Mouse (Mus musculus): ENCODE data around the gene Slc9a2. TPM values are rescaled to one million over a fixed set of nuclear protein-coding genes. Genes with fewer than 3 reads are reported as not detected.
"Not testable (repeated sequence)": the region's sequence is repeated elsewhere in the genome, so short reads cannot be mapped to it uniquely, and the experiment has no call there.

Slc9a2 gene
- polyA plus RNA-seq, 1 experiment from 2014 or later, result 0.06 TPM

DNA sequence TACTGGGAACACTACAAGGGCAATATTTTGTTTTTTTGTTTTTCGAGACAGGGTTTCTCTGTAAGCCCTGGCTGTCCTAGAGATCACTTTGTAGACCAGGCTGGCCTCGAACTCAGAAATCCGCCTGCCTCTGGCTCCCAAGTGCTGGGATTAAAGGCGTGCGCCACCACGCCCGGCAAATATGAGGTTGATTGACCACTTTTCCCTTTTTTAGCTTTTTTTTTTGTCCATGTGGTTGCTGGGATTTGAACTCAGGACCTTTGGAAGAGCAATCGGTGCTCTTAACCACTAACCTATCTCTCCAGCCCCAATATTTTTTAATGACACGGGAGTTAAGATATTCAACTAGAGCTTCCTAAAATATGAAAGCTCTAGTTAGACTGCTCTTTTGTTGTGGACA is 57.9 kb downstream of the Slc9a2 start:
- H3K4me1 ChIP-seq (replicated peaks; ENCODE audit: control insufficient read depth, insufficient read depth, low read length); H3K9ac ChIP-seq (ENCODE audit: low read depth, low read length); ATAC-seq (ENCODE audit: low FRiP score); H3K4me2 ChIP-seq (replicated peaks; ENCODE audit: low read depth, low read length); H3K9me3 ChIP-seq (ENCODE audit: control insufficient read depth, low read length); DNase-seq (ENCODE audit: low spot score); H3K36me3 ChIP-seq (ENCODE audit: control insufficient read depth, insufficient read depth, low read length); H3K4me3 ChIP-seq (ENCODE audit: low read depth, low read length); H3K27ac ChIP-seq (ENCODE audit: low read depth, low read length); H3K27me3 ChIP-seq (ENCODE audit: control insufficient read depth, insufficient read depth, low read length): not testable (repeated sequence)
- WGBS, result 93% methylated on average over 9 of the region's 9 CpGs

- 88% methylated on average over 2 of the region's 2 CpGs for WGBS
- Histone ChIP-seq H3K9me3 (ENCODE audit: control insufficient read depth, low read length) (no peaks in the 10 kb centered on the region), H3K27me3 (ENCODE audit: control insufficient read depth, insufficient read depth, low read length) (no peaks in the 10 kb centered on the region), H3K4me2 (replicated peaks; ENCODE audit: low read depth, low read length) (no peak overlapping the region), H3K4me1 (replicated peaks; ENCODE audit: control insufficient read depth, insufficient read depth, low read length) (no peaks in the 10 kb centered on the region), H3K4me3 (ENCODE audit: low read depth, low read length) (no peak overlapping the region), H3K9ac (ENCODE audit: low read depth, low read length) (no peak overlapping the region), H3K27ac (ENCODE audit: low read depth, low read length) (no peak overlapping the region), H3K36me3 (ENCODE audit: control insufficient read depth, insufficient read depth, low read length) (no peaks in the 10 kb centered on the region)
- DNase-seq (ENCODE audit: low spot score), result no peak
- no peak for ATAC-seq (ENCODE audit: low FRiP score)
These were observed 60.4 kb downstream of the Slc9a2 start for GRCm38 (mm10) chr1:40740739-40741138.

- no peak overlapping the region for H3K27ac ChIP-seq (ENCODE audit: low read depth, low read length)
- no peak for ATAC-seq (ENCODE audit: low FRiP score)
- 86% methylated on average over 5 of the region's 5 CpGs for WGBS
These were observed 65.7 kb downstream of the Slc9a2 start for GRCm38 (mm10) chr1:40746089-40746488.

GRCm38 (mm10) chr1:40759751-40760445 is 79.5 kb downstream of the Slc9a2 start:
- Histone ChIP-seq H3K27ac (ENCODE audit: low read depth, low read length) (no peak overlapping the region), H3K9ac (ENCODE audit: low read depth, low read length) (no peak overlapping the region), H3K9me3 (ENCODE audit: control insufficient read depth, low read length) (no peaks in the 10 kb centered on the region), H3K36me3 (ENCODE audit: control insufficient read depth, insufficient read depth, low read length) (no peaks in the 10 kb centered on the region), H3K4me1 (replicated peaks; ENCODE audit: control insufficient read depth, insufficient read depth, low read length) (no peaks in the 10 kb centered on the region), H3K4me2 (replicated peaks; ENCODE audit: low read depth, low read length) (no peak overlapping the region), H3K27me3 (ENCODE audit: control insufficient read depth, insufficient read depth, low read length) (no peaks in the 10 kb centered on the region), H3K4me3 (ENCODE audit: low read depth, low read length) (no peak overlapping the region)
- ATAC-seq (ENCODE audit: low FRiP score) (no peak), DNase-seq (ENCODE audit: low spot score) (no peak)
- 90% methylated on average over 6 of the region's 6 CpGs for WGBS

More at GRCm38 (mm10) chr1:40746089-40746488, 65.7 kb downstream of the Slc9a2 start:
- H3K9ac ChIP-seq (ENCODE audit: low read depth, low read length), result no peak overlapping the region
- no peaks in the 10 kb centered on the region; the same call in 1 of the 2 replicates for H3K27me3 ChIP-seq (ENCODE audit: control insufficient read depth, insufficient read depth, low read length)
- no peak for DNase-seq (ENCODE audit: low spot score)
- H3K4me2 ChIP-seq (replicated peaks; ENCODE audit: low read depth, low read length), result no peak overlapping the region
- no peaks in the 10 kb centered on the region for H3K4me1 ChIP-seq (replicated peaks; ENCODE audit: control insufficient read depth, insufficient read depth, low read length)
- H3K36me3 ChIP-seq (ENCODE audit: control insufficient read depth, insufficient read depth, low read length), result no peaks in the 10 kb centered on the region
- H3K4me3 ChIP-seq (ENCODE audit: low read depth, low read length), result no peak overlapping the region
- no peaks in the 10 kb centered on the region for H3K9me3 ChIP-seq (ENCODE audit: control insufficient read depth, low read length)

DNA sequence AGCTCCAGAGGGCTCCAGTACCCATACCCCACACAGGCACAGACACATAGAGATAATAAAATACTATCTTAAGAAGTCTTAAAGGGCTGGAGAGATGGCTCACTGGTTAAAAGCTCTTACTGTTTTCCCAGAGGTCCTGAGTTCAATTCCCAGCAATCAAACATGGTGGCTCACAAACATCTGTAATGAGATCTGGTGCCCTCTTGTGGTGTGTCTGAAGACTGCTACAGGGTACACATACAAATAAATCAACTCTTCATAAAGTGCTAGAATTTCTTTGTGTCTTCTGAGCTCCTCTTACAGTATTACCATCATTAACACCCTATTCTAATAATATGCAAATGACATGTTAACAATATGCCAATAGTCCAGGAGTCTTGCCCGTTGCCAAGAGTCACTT is 83.7 kb downstream of the Slc9a2 start:
- Histone ChIP-seq H3K27me3 (ENCODE audit: control insufficient read depth, insufficient read depth, low read length) (no peaks in the 10 kb centered on the region), H3K9me3 (ENCODE audit: control insufficient read depth, low read length) (no peaks in the 10 kb centered on the region), H3K4me2 (replicated peaks; ENCODE audit: low read depth, low read length) (no peak overlapping the region), H3K9ac (ENCODE audit: low read depth, low read length) (no peak overlapping the region), H3K4me1 (replicated peaks; ENCODE audit: control insufficient read depth, insufficient read depth, low read length) (no peaks in the 10 kb centered on the region), H3K36me3 (ENCODE audit: control insufficient read depth, insufficient read depth, low read length) (no peaks in the 10 kb centered on the region), H3K27ac (ENCODE audit: low read depth, low read length) (no peak overlapping the region), H3K4me3 (ENCODE audit: low read depth, low read length) (no peak overlapping the region)
- DNase-seq (ENCODE audit: low spot score) (no peak), ATAC-seq (ENCODE audit: low FRiP score) (no peak)
- 87% methylated on average over 1 of the region's 1 CpGs for WGBS

DNA sequence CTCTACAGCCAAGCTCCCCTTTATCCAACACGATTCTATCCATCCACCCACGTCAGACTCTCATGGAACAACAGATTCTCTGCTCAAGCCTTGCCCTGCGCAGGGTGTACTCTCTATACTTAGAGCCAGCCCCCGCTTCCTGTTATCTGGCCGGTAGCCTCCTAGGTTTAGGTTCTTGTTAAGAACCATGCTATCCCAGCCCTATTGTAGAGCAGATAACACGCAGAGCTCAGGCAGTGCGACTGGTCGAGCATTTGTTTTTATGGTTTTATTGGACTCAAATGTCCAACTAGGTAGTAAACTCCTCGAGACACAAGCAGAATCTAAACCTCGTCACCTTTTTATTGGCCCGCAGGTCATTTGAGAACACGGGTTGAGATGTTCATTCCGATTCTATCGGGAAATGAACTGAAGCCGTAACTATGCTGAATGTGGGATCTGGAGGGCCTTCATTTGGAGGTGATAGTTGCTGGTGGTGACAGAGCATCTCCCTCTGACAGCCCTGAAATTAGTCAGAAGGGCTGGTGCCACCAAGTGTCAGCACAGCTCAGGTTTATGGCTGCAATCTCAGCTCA is 84.4 kb downstream of the Slc9a2 start:
- no peaks in the 10 kb centered on the region for H3K36me3 ChIP-seq (ENCODE audit: control insufficient read depth, insufficient read depth, low read length)
- no peak overlapping the region for H3K9ac ChIP-seq (ENCODE audit: low read depth, low read length)
- no peaks in the 10 kb centered on the region for H3K4me1 ChIP-seq (replicated peaks; ENCODE audit: control insufficient read depth, insufficient read depth, low read length)
- H3K27me3 ChIP-seq (ENCODE audit: control insufficient read depth, insufficient read depth, low read length), result no peaks in the 10 kb centered on the region
- DNase-seq (ENCODE audit: low spot score), result no peak
- no peaks in the 10 kb centered on the region for H3K9me3 ChIP-seq (ENCODE audit: control insufficient read depth, low read length)
- no peak overlapping the region for H3K27ac ChIP-seq (ENCODE audit: low read depth, low read length)
- H3K4me2 ChIP-seq (replicated peaks; ENCODE audit: low read depth, low read length), result no peak overlapping the region
- no peak overlapping the region for H3K4me3 ChIP-seq (ENCODE audit: low read depth, low read length)
- 90% methylated on average over 15 of the region's 15 CpGs for WGBS
- ATAC-seq (ENCODE audit: low FRiP score), result no peak

GRCm38 (mm10) chr1:40765521-40765920 is 85.1 kb downstream of the Slc9a2 start:
- Histone ChIP-seq H3K4me3 (ENCODE audit: low read depth, low read length) (no peak overlapping the region), H3K4me1 (replicated peaks; ENCODE audit: control insufficient read depth, insufficient read depth, low read length) (no peaks in the 10 kb centered on the region), H3K9me3 (ENCODE audit: control insufficient read depth, low read length) (no peaks in the 10 kb centered on the region), H3K27ac (ENCODE audit: low read depth, low read length) (no peak overlapping the region), H3K9ac (ENCODE audit: low read depth, low read length) (no peak overlapping the region), H3K4me2 (replicated peaks; ENCODE audit: low read depth, low read length) (no peak overlapping the region), H3K27me3 (ENCODE audit: control insufficient read depth, insufficient read depth, low read length) (no peaks in the 10 kb centered on the region), H3K36me3 (ENCODE audit: control insufficient read depth, insufficient read depth, low read length) (no peaks in the 10 kb centered on the region)
- 93% methylated on average over 12 of the region's 12 CpGs for WGBS
- ATAC-seq (ENCODE audit: low FRiP score) (no peak), DNase-seq (ENCODE audit: low spot score) (no peak)

DNA sequence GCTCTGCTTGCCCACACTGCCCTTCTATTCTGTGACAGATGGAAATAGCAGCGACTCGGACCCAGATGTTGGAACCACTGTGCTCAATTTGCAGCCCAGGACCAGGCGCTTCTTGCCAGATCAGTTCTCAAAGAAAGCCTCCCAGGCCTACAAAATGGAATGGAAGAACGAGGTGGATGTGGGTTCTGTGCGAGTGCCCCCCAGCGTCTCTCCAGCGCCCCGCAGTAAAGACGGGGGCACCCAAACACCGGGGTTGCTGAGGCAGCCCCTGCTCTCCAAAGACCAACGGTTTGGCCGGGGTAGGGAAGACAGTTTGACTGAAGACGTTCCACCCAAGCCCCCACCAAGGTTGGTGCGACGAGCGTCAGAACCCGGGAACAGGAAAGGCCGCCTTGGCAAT is 87.2 kb downstream of the Slc9a2 start:
- H3K4me2 ChIP-seq (replicated peaks; ENCODE audit: low read depth, low read length), result no peak overlapping the region
- H3K4me1 ChIP-seq (replicated peaks; ENCODE audit: control insufficient read depth, insufficient read depth, low read length), result no peaks in the 10 kb centered on the region
- H3K4me3 ChIP-seq (ENCODE audit: low read depth, low read length), result no peak overlapping the region
- no peaks in the 10 kb centered on the region for H3K27me3 ChIP-seq (ENCODE audit: control insufficient read depth, insufficient read depth, low read length)
- DNase-seq (ENCODE audit: low spot score) (no peak), ATAC-seq (ENCODE audit: low FRiP score) (no peak)
- H3K9ac ChIP-seq (ENCODE audit: low read depth, low read length), result no peak overlapping the region
- H3K9me3 ChIP-seq (ENCODE audit: control insufficient read depth, low read length), result no peaks in the 10 kb centered on the region
- WGBS, result 90% methylated on average over 18 of the region's 18 CpGs
- no peaks in the 10 kb centered on the region for H3K36me3 ChIP-seq (ENCODE audit: control insufficient read depth, insufficient read depth, low read length)
- H3K27ac ChIP-seq (ENCODE audit: low read depth, low read length), result no peak overlapping the region

- Histone ChIP-seq H3K4me3 (ENCODE audit: low read depth, low read length) (no peak overlapping the region), H3K27ac (ENCODE audit: low read depth, low read length) (no peak overlapping the region), H3K9me3 (ENCODE audit: control insufficient read depth, low read length) (no peaks in the 10 kb centered on the region), H3K4me1 (replicated peaks; ENCODE audit: control insufficient read depth, insufficient read depth, low read length) (no peaks in the 10 kb centered on the region), H3K36me3 (ENCODE audit: control insufficient read depth, insufficient read depth, low read length) (no peaks in the 10 kb centered on the region), H3K9ac (ENCODE audit: low read depth, low read length) (no peak overlapping the region), H3K27me3 (ENCODE audit: control insufficient read depth, insufficient read depth, low read length) (no peaks in the 10 kb centered on the region), H3K4me2 (replicated peaks; ENCODE audit: low read depth, low read length) (no peak overlapping the region)
- WGBS, result 30% methylated on average over 6 of the region's 6 CpGs
- peak; percentile 74 for DNase-seq (ENCODE audit: low spot score)
- no peak for ATAC-seq (ENCODE audit: low FRiP score)
These were observed 88.2 kb downstream of the Slc9a2 start for GRCm38 (mm10) chr1:40768606-40769005.

Measured in hindbrain, embryonic 11.5 days (tissue).